Mouse (Mus musculus) liver, embryonic 11.5 days (tissue): ENCODE results near the gene Txndc2. TPM values are rescaled to one million over a fixed set of nuclear protein-coding genes. Genes with fewer than 3 reads are reported as not detected.

Source experiments
- ATAC-seq: fragments of 200-750 bp; cut with Nextera tagmentation; replicated peaks from 2 replicates; pipeline ENCODE4 v1.8.0; 2017; ENCODE audit warnings: moderate number of reproducible peaks, mild to moderate bottlenecking, moderate TSS enrichment, moderate library complexity; ENCODE audit not compliant: low FRiP score
- DNase-seq: peaks from one replicate; pipeline ENCODE4 v3.0.0-alpha.2; 2017; ENCODE audit warnings: low spot score
- H3K27ac ChIP-seq: fragments of 300-500 bp; sonication (generic); 2 replicates; pipeline ENCODE4 v1.5.1; 2014; ENCODE audit warnings: mild to moderate bottlenecking, low read depth, low read length, control low read depth
- H3K27me3 ChIP-seq: fragments of 300-500 bp; sonication (generic); replicated peaks from 2 replicates; pipeline ENCODE4 v1.6.1; 2014; ENCODE audit warnings: low read length, mixed read lengths; ENCODE audit not compliant: control insufficient read depth, insufficient read depth
- H3K36me3 ChIP-seq: fragments of 300-500 bp; sonication (generic); 2 replicates; pipeline ENCODE4 v1.6.1; 2014; ENCODE audit warnings: mild to moderate bottlenecking, low read length, moderate library complexity, mixed read lengths; ENCODE audit not compliant: control insufficient read depth, insufficient read depth
- H3K4me1 ChIP-seq: fragments of 300-500 bp; sonication (generic); replicated peaks from 2 replicates; pipeline ENCODE4 v1.6.1; 2014; ENCODE audit warnings: low read length, mixed read lengths; ENCODE audit not compliant: control insufficient read depth, insufficient read depth
- H3K4me2 ChIP-seq: fragments of 300-500 bp; sonication (generic); 2 replicates; pipeline ENCODE4 v1.6.1; 2014; ENCODE audit warnings: mild to moderate bottlenecking, control low read depth, moderate library complexity
- H3K4me3 ChIP-seq: fragments of 300-500 bp; sonication (generic); 2 replicates; pipeline ENCODE4 v1.5.1; 2014; ENCODE audit warnings: low read depth, low read length, control low read depth
- H3K9ac ChIP-seq: fragments of 300-500 bp; sonication (generic); 2 replicates; pipeline ENCODE4 v1.6.1; 2014; ENCODE audit warnings: low read depth, low read length, control low read depth
- H3K9me3 ChIP-seq: fragments of 300-500 bp; sonication (generic); 2 replicates; pipeline ENCODE4 v1.6.1; 2016; ENCODE audit warnings: low read length, inconsistent platforms, mixed read lengths; ENCODE audit not compliant: control insufficient read depth
- WGBS: fragments of 180-500 bp; shearing (Covaris S2); extraction: QIAGEN DNeasy Blood & Tissue Kit; methylation state at CpG from one replicate; pipeline ENCODE4 v1.1.7; 2014; 5-methylcytosine and 5-hydroxymethylcytosine counted together
- polyA plus RNA-seq: library from polyadenylated mRNA; unstranded; fragments of >200 nt; fragmentation: Nextera tagmentation; extraction: Ambion mirVana; gene quantifications from 2 replicates; pipeline ENCODE4 v1.2.1, GENCODE M21; 2014

Gene Txndc2
- polyA plus RNA-seq, 1 experiment from 2014 or later: not detected

DNA sequence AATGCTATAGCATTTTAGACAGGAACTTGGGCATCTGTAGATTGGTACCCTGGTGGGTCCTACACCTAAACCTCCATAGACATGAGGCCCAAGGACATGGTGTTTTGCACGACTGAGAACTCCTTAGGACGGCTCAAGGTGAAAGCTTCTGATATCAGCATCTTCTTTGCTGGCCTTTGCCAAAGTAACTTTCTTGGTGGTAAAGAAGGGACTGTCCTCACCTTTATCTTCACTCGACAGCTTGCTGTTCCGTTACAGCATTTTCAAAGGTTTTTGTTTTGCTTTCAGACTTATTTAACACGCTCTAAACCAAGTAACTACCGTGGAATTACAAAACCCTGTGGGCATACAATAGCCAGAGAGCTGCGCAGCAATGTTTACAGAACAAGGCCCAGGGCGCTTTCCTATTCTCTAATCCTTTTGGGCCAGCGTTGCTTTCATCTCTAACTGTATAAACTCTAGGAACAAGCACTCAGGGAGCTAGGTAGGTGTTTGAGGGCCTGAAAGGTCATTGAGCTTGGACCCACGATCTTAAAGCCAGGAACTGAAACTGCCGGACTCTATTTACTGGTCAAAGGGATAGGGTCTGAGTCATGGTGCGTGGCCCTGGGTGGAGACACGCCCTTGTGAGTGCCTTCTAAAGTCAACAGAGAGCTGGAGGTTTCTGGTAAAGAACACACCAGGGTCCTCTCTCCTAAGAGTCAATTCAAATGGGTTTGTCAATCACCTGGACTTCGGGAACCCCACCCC is 21.5 kb upstream of the Txndc2 start:
- Histone ChIP-seq H3K36me3 (no peaks in the 10 kb centered on the region), H3K27ac (peak overlapping the region; percentile 83), H3K4me2 (peak overlapping the region; percentile 43), H3K9ac (no peak overlapping the region), H3K27me3 (no peaks in the 10 kb centered on the region), H3K4me3 (no peak overlapping the region), H3K9me3 (no peaks in the 10 kb centered on the region), H3K4me1 (peaks cover 6% of the 10 kb centered on the region; the same call in 1 of the 2 replicates)
- no peak for DNase-seq
- 64% methylated on average over 14 of the region's 14 CpGs for WGBS
- peak; percentile 84 for ATAC-seq

DNA sequence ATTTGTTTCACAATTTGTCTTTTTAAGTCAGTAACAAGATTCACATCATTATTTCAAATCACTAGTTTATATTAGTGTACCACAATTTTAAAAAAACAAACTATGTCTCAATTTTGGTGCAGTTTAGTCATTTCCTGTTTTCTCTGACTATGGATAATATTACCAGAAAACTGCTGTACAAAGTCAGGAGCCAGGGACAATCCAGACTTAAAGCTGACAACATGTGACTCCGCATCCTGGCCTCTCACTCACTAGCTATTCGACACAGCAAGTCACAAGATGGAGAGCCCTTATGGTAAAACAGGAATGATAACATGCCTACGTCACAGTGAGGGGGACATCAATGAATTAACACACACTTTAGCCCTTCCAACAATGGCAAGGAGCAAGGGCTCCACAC is 20.7 kb upstream of the Txndc2 start:
- DNase-seq (no peak), ATAC-seq (no peak)
- Histone ChIP-seq H3K4me3 (no peak overlapping the region), H3K36me3 (no peaks in the 10 kb centered on the region), H3K27ac (peak overlapping the region; percentile 83; the same call in 1 of the 2 replicates), H3K4me1 (peaks cover 6% of the 10 kb centered on the region; the same call in 1 of the 2 replicates), H3K9me3 (no peaks in the 10 kb centered on the region), H3K9ac (no peak overlapping the region), H3K4me2 (no peak overlapping the region), H3K27me3 (no peaks in the 10 kb centered on the region)
- 83% methylated on average over 3 of the region's 3 CpGs for WGBS

DNA sequence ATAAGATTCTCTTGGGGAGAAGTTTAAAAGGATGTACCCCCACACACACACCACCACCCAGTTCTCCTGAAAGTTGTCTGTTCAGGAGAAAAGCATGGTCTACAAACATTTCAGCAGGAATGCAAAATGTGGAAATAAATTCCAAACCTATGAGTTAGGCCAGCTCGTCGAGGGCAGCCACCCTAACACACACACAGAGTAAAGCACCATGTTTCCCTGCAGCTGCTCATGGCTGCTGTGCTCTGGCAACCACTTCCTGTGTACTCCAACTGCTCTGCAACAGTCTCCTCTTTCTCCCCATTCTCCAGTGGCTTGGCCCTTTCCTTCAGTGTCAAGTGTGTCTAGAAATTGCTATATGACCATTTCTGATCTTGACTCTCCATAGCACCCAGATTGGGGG is 16.4 kb upstream of the Txndc2 start:
- no peak overlapping the region for H3K27ac ChIP-seq
- no peak overlapping the region for H3K4me2 ChIP-seq
- H3K4me1 ChIP-seq: peaks cover 5% of the 10 kb centered on the region
- WGBS: 46% methylated on average over 2 of the region's 2 CpGs
- H3K4me3 ChIP-seq: no peak overlapping the region
- no peaks in the 10 kb centered on the region for H3K36me3 ChIP-seq
- no peak overlapping the region for H3K9ac ChIP-seq
- H3K27me3 ChIP-seq: no peaks in the 10 kb centered on the region
- DNase-seq (no peak), ATAC-seq (no peak)
- H3K9me3 ChIP-seq: no peaks in the 10 kb centered on the region

DNA sequence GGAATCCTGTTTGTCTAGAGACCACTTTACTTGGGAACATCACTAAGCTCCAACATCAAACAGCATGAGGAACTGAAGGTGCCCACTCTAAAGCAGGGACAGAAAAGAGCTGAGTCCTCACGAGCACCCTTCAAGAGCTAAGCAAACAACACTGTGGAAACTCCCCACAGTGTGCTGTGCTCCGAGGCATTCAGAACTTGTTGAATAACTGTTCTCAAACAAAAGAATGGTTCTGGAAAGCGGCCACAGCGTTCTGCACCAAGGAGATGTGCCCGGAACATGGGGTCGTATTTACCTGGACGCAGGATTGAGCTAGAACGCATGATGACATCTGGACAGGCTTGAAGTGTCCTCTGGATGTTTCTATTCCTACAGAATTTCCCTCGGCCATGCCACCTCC is 16.0 kb upstream of the Txndc2 start:
- DNase-seq (no peak), ATAC-seq (no peak)
- peaks cover 5% of the 10 kb centered on the region for H3K4me1 ChIP-seq
- no peak overlapping the region for H3K4me3 ChIP-seq
- 85% methylated on average over 9 of the region's 9 CpGs for WGBS
- no peak overlapping the region for H3K4me2 ChIP-seq
- no peaks in the 10 kb centered on the region for H3K9me3 ChIP-seq
- no peak overlapping the region for H3K27ac ChIP-seq
- H3K27me3 ChIP-seq: no peaks in the 10 kb centered on the region
- no peaks in the 10 kb centered on the region for H3K36me3 ChIP-seq
- H3K9ac ChIP-seq: no peak overlapping the region

DNA sequence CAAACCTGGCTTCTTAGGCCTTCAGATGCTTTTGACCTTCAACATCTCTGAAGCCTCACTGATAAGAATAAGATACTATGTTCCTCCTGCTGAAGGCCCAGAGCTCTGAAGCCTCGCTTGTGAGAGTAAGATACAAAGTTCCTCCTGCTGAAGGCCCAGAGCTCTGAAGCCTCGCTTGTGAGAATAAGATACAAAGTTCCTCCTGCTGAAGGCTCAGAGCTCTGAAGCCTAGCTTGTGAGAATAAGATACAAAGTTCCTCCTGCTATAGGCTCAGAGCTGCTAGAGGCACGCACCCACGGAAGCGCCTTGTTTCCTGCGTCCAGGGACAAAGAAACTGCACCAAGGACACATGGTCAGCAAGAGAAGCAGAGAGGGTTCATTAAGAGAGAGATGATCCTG is 14.8 kb upstream of the Txndc2 start:
- Histone ChIP-seq H3K9me3 (no peaks in the 10 kb centered on the region), H3K4me2 (no peak overlapping the region), H3K4me1 (peaks cover 3% of the 10 kb centered on the region; the same call in 1 of the 2 replicates), H3K27me3 (no peaks in the 10 kb centered on the region), H3K9ac (no peak overlapping the region), H3K4me3 (no peak overlapping the region), H3K27ac (peak overlapping the region; percentile 30; the same call in 1 of the 2 replicates), H3K36me3 (no peaks in the 10 kb centered on the region)
- 74% methylated on average over 6 of the region's 6 CpGs for WGBS
- ATAC-seq: no peak
- no peak for DNase-seq

DNA sequence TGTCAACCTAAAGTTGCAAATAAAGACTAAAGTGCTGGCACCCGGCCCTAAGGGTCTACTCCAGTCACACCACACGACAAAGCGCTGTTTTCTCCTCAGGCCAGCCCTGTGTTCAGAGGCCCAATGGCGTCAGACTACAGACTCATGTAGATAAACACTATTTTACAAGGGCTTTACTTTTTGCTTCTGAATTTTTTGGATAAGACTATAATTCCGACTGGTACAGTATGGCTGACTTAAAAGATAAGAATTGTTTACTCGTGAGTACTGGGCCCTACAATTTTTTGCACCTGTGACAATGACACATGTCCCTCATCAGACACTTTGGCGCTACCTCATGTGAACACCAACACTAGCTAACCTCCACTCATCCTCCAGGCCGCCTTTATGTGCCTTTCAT is 14.1 kb upstream of the Txndc2 start:
- WGBS: 75% methylated on average over 8 of the region's 8 CpGs
- no peaks in the 10 kb centered on the region for H3K27me3 ChIP-seq
- ATAC-seq (peak; percentile 67), DNase-seq (no peak)
- H3K36me3 ChIP-seq: no peaks in the 10 kb centered on the region
- H3K4me1 ChIP-seq: peaks cover 3% of the 10 kb centered on the region; the same call in 1 of the 2 replicates
- no peak overlapping the region for H3K4me2 ChIP-seq
- H3K27ac ChIP-seq: 0 out of 2 replicates have a peak overlapping the region, but pooled peaks have one; percentile 43
- H3K9me3 ChIP-seq: no peaks in the 10 kb centered on the region
- no peak overlapping the region for H3K4me3 ChIP-seq
- H3K9ac ChIP-seq: no peak overlapping the region

DNA sequence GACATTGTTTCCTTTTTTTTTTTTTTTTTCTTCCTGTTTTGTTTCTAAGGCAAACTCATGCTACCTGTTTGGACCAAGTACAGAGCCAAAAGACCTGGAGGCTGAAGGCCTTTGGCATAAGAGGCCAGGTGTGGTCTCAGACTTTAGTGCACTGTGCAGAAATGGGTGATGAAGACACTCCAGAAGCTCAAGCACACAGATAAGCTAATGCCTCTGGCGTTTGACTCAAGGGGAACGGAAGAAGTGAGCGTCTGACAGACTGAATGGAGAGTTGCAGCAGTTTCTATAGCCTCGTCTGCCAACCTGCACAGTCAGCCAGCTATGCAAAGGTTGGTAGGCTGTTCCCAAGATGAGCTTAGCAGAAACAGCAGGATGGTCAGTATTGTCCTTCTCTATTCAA is 13.6 kb upstream of the Txndc2 start:
- DNase-seq: no peak
- WGBS: 64% methylated on average over 4 of the region's 4 CpGs
- H3K9ac ChIP-seq: no peak overlapping the region
- ATAC-seq: peak; percentile 9; the same call in 1 of the 2 replicates
- H3K9me3 ChIP-seq: no peaks in the 10 kb centered on the region
- H3K4me1 ChIP-seq: peaks cover 3% of the 10 kb centered on the region; the same call in 1 of the 2 replicates
- no peaks in the 10 kb centered on the region for H3K27me3 ChIP-seq
- 0 out of 2 replicates have a peak overlapping the region, but pooled peaks have one; percentile 43 for H3K27ac ChIP-seq
- H3K4me3 ChIP-seq: no peak overlapping the region
- H3K36me3 ChIP-seq: no peaks in the 10 kb centered on the region
- no peak overlapping the region for H3K4me2 ChIP-seq

DNA sequence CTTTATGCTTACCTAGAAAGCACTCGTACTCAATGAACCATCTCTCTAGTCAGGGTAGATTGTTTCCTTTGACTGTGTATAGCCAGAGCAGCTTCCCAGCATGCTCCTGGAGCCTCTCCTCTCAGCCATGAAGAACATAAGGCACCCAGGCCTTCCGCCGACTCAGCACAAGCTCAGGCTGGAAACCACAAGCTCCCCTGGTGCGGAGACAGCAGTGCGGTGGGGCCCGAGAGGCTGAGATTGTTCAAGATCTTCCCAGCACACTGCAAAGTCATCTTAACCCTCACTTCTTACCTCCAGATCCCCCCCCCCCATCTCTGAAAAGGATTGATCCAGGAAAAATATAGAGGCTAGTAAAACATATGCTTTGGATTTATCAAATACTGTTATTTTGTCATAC is 8.6 kb upstream of the Txndc2 start:
- Histone ChIP-seq H3K27me3 (no peaks in the 10 kb centered on the region), H3K4me1 (peaks cover under 1% of the 10 kb centered on the region; the same call in 1 of the 2 replicates), H3K9me3 (no peaks in the 10 kb centered on the region), H3K9ac (no peak overlapping the region), H3K4me2 (no peak overlapping the region), H3K36me3 (no peaks in the 10 kb centered on the region), H3K27ac (no peak overlapping the region), H3K4me3 (no peak overlapping the region)
- no peak for ATAC-seq
- 73% methylated on average over 6 of the region's 6 CpGs for WGBS
- no peak for DNase-seq

DNA sequence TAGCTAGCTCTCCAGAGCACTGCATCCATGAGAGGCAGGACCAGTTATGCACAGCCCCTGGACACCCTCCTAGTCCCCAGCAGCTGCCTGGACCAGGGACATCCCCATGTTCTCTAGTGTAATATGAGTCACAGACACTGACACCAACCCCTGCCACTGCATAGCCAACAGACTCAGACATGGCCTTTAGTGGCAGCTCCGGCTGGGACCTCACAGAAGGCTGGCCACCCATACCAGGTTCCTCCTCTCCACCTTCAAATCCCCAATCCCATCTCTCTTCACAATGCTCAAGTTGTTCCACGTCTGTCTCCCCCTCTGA is 7.2 kb upstream of the Txndc2 start:
- Histone ChIP-seq H3K9me3 (no peaks in the 10 kb centered on the region), H3K4me2 (no peak overlapping the region), H3K27ac (no peak overlapping the region), H3K9ac (no peak overlapping the region), H3K4me3 (no peak overlapping the region), H3K36me3 (no peaks in the 10 kb centered on the region), H3K27me3 (no peaks in the 10 kb centered on the region), H3K4me1 (no peaks in the 10 kb centered on the region)
- 85% methylated on average over 2 of the region's 2 CpGs for WGBS
- DNase-seq (no peak), ATAC-seq (no peak)
